Mouse (Mus musculus) right cerebral cortex, postnatal 14 days (tissue): ENCODE measurements around the gene Gm21095.
"Not testable (repeated sequence)": the region's sequence is repeated elsewhere in the genome, so short reads cannot be mapped to it uniquely, and the experiment has no call there.

Experiments
- DNase-seq: peaks from one replicate; pipeline ENCODE4 v3.0.0; 2022

Gene Gm21095

GRCm38 (mm10) chrY:84096979-84097378 lies at the start of gene Gm21095:
TSS of gene Gm21095 (plus strand) at chrY:84097279.
- DNase-seq: not testable (repeated sequence)
